8 mouse cellular contexts compared by ENCODE assay signal in genomic region chr8:91199876-91200275, GRCm38 (mm10). TPM values are rescaled to one million over a fixed set of nuclear protein-coding genes. Genes with fewer than 3 reads are reported as not detected.
DNase-seq lines count a peak whose midpoint lies in the region; ATAC-seq and TF ChIP-seq lines count a peak whose summit lies in the region.

Gene Aktip, minus strand, starts transcription at chr8:91199976.

- H3K27ac ChIP-seq in hindbrain, embryonic 12.5 days, result no peak within 1 kb of the TSS

- no peak for DNase-seq in adrenal gland, adult 18-20 months (ENCODE audit: low spot score in 2 of 2)
- no peak for DNase-seq in adrenal gland, adult (ENCODE audit: inconsistent age in 2 of 2, low spot score in 1 of 2)
- DNase-seq in Patski (ENCODE audit: low read depth, low spot score), result no peak
- no peak for DNase-seq in gastrocnemius, adult 18-20 months (ENCODE audit: low spot score)
- no peak for DNase-seq in cerebellum, postnatal 25 days

- no peak within 1 kb of the TSS for H3K4me2 ChIP-seq in hindbrain, embryonic 12.5 days (replicated peaks)

- no peak for TF ChIP-seq CTCF in Patski (IDR thresholded peaks at IDR 0.05)

- CTCF ChIA-PET in Patski (lab: Charles Lee), result interaction anchor here (1.7 kb wide), 1 partner anchor 8 kb away, joined by 3 read pairs; no protein-coding TSS in a partner anchor

- POLR2A ChIA-PET in Patski (lab: Charles Lee), result no interaction called here

- H3K4me3 ChIP-seq in hindbrain, embryonic 12.5 days, result no peak within 1 kb of the TSS

- H3K4me1 ChIP-seq in hindbrain, embryonic 12.5 days, result no peaks in the 10 kb centered on the region

- no peak for ATAC-seq in Patski
- no peak for ATAC-seq in hindbrain, embryonic 12.5 days (ENCODE audit: low FRiP score)
- no peak for ATAC-seq in megakaryocyte, adult 5-6 weeks (ENCODE audit: poor library complexity, severe bottlenecking)
- ATAC-seq in erythroblast, adult 5-6 weeks (replicated peaks; ENCODE audit: low FRiP score, poor library complexity, severe bottlenecking), result no peak

- H3K9me3 ChIP-seq in hindbrain, embryonic 12.5 days (replicated peaks), result no peaks in the 10 kb centered on the region

- WGBS in hindbrain, embryonic 12.5 days, result 93% methylated on average over 7 of the region's 7 CpGs

- no peak within 1 kb of the TSS for H3K9ac ChIP-seq in hindbrain, embryonic 12.5 days

- H3K27me3 ChIP-seq in Patski, result peaks cover 20% of the 10 kb centered on the region
- H3K27me3 ChIP-seq in hindbrain, embryonic 12.5 days, result peaks cover 7% of the 10 kb centered on the region

- no peaks in the 10 kb centered on the region for H3K36me3 ChIP-seq in hindbrain, embryonic 12.5 days

- in situ Hi-C loops in Patski (cut with MboI; ENCODE audit: low pct_unique_long_range_greater_than_20kb), result no loop called here

RNA-seq across cellular contexts. Expression of gene Aktip, which starts in this region (rescaled TPM):
- total RNA-seq in adrenal gland, adult 18-20 months (2021), result 10 to 100 TPM; 45.3 to 50.1 TPM
- 88.1 TPM for polyA plus RNA-seq in Patski (2021)
- 10 to 100 TPM; 58.7 to 71.0 TPM for total RNA-seq in gastrocnemius, adult 18-20 months (2021)
- 88.9 and 92.1 TPM in 2 replicates for polyA plus RNA-seq in hindbrain, embryonic 12.5 days (2016; fragmentation: Nextera tagmentation; extraction: Ambion mirVana)
- 10.8 and 11.3 TPM in 2 replicates for total RNA-seq in megakaryocyte, adult 5-6 weeks (2015)
- 14.1 and 15.0 TPM in 2 replicates for total RNA-seq in megakaryocyte, adult 5-6 weeks (2017)
- total RNA-seq in erythroblast, adult 5-6 weeks (2015; ENCODE audit: low replicate concordance), result 2.3 and 8.3 TPM in 2 replicates
- 2.0 and 3.1 TPM in 2 replicates for total RNA-seq in erythroblast, adult 5-6 weeks (2017; ENCODE audit: low replicate concordance)
